Mouse (Mus musculus) small intestine, adult 2 months (tissue): Measurements from ENCODE around the gene Mgat4d. TPM values are rescaled to one million over a fixed set of nuclear protein-coding genes. Genes with fewer than 3 reads are reported as not detected.

Experiments used
- H3K27ac ChIP-seq: fragments of 200-500 bp; 2 replicates; pipeline ENCODE4 v1.5.1; 2012; ENCODE audit warnings: low read depth, low read length, control low read depth, inconsistent platforms; ENCODE audit not compliant: insufficient read depth
- H3K27me3 ChIP-seq: fragments of 200-500 bp; 2 replicates; pipeline ENCODE4 v1.6.1; 2012; ENCODE audit warnings: mild to moderate bottlenecking, moderate library complexity, low read length, inconsistent platforms; ENCODE audit not compliant: control insufficient read depth, insufficient read depth
- H3K36me3 ChIP-seq: fragments of 200-500 bp; 2 replicates; pipeline ENCODE4 v1.6.1; 2012; ENCODE audit warnings: mild to moderate bottlenecking, low read length, control low read depth, inconsistent platforms; ENCODE audit not compliant: control insufficient read depth, insufficient read depth
- H3K4me1 ChIP-seq: fragments of 200-500 bp; 2 replicates; pipeline ENCODE4 v1.6.1; 2012; ENCODE audit warnings: low read length, inconsistent platforms, mixed read lengths; ENCODE audit not compliant: control insufficient read depth, insufficient read depth, insufficient read length
- H3K4me3 ChIP-seq: fragments of 200-500 bp; 2 replicates; pipeline ENCODE4 v1.5.1; 2012; ENCODE audit warnings: low read depth, mild to moderate bottlenecking, control low read depth, inconsistent platforms, low read length, moderate library complexity
- CTCF ChIP-seq: fragments of 200-500 bp; IDR thresholded peaks from 2 replicates; pipeline ENCODE4 v1.5.1; 2012; ENCODE audit warnings: low read depth, mild to moderate bottlenecking, control low read depth, inconsistent platforms, low read length, moderate library complexity, mixed read lengths; ENCODE audit not compliant: insufficient replicate concordance, insufficient read length; ENCODE audit errors: extremely low read depth
- POLR2A ChIP-seq: fragments of 200-500 bp; IDR thresholded peaks from 2 replicates; pipeline ENCODE4 v1.6.1; 2012; ENCODE audit warnings: low read depth, mild to moderate bottlenecking, control low read depth, inconsistent platforms, low read length, moderate library complexity
- WGBS: fragments of 180-500 bp; shearing (Covaris S2); methylation state at CpG from one replicate; pipeline ENCODE4 v1.1.7; 2018; 5-methylcytosine and 5-hydroxymethylcytosine counted together
- polyA plus RNA-seq: library from polyadenylated mRNA; depleted of rRNA; stranded (reverse); fragments of >200 nt; gene quantifications from 2 replicates; pipeline ENCODE4 v1.2.3, GENCODE M21; 2012

Mgat4d gene
- polyA plus RNA-seq, 1 experiment: not detected

DNA sequence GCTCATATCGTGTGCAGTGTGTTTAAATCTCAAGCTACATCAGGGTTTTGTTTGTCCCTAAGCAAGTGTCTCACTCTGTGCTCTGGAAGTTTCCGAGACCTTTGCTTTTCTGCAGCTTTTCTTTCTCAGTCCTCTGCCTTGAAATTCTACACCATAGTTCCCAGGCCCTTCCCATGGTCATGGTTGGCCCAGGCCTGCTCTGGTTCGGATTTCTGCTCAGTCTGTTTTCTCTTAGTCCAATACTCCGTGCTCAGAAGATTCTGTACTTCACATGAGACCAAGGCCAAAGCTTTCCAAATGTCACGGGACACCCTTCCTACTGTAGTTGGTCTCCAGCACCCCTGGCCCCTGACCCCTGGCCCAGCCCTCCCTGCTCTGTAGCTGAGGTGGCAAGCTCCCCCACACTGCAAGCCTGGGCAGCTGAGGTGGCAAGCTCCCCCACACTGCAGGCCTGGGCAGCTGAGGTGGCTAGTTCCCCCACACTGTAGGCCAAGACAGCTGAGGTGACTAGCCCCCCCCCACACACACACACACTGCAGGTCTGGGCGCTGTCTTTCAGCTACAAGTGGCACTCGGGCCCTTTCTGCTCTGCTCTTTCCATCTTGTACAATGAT, 15.0 kb downstream of the Mgat4d start:
- H3K4me1 ChIP-seq: no peaks in the 10 kb centered on the region
- TF ChIP-seq CTCF (no peak), POLR2A (no peak)
- H3K4me3 ChIP-seq: no peak overlapping the region
- no peaks in the 10 kb centered on the region for H3K27me3 ChIP-seq
- WGBS: 70% methylated on average over 7 of the region's 7 CpGs
- H3K27ac ChIP-seq: no peak overlapping the region
- no peaks in the 10 kb centered on the region for H3K36me3 ChIP-seq

DNA sequence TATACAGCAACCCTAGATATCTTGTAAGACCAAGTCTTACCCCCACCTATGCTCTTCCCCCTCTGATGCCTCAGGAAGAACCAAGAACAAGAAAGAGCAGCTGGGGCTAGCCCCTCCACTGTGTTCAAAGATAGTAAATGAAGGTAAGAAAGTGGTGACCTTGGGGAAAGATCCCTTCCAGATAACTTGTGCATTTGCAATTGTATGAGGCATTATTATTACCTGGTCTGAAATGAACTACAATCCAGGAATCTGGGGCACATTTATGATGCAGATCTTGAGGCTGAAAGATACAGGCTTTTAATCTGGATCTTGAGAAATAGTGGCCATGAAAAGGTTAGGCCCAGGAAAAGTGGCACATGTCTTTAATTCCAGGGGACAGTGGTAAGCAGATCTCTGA, 29.0 kb downstream of the Mgat4d start:
- 0 out of 2 replicates have a peak, but pooled peaks cover 3% of the 10 kb centered on the region for H3K27me3 ChIP-seq
- TF ChIP-seq POLR2A (no peak), CTCF (no peak)
- no peak overlapping the region for H3K27ac ChIP-seq
- no peak overlapping the region for H3K4me3 ChIP-seq
- no peaks in the 10 kb centered on the region for H3K36me3 ChIP-seq
- no peaks in the 10 kb centered on the region for H3K4me1 ChIP-seq

DNA sequence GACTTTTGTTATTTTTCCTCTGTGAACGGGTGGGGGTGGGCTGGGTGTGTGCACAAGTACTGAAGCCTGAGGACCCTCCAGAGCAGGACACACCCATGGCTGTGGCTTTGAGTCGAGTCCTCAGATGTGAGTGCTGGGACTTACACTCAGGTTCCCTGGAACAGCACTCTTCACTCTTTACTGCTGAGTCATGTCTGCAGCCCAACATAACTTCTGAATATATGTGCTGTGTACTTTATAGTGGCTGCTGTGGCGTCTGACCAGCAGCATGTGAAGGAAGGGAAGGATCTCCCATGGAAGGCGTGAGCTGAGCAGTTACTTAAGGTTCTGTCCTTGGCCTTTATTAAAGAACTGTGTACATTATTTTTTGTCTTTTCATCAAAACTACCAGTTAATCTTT, 31.9 kb downstream of the Mgat4d start:
- Histone ChIP-seq H3K36me3 (no peaks in the 10 kb centered on the region), H3K27ac (no peak overlapping the region), H3K4me1 (no peaks in the 10 kb centered on the region), H3K4me3 (no peak overlapping the region), H3K27me3 (peaks cover 5% of the 10 kb centered on the region; the same call in 1 of the 2 replicates)
- WGBS: 35% methylated on average over 4 of the region's 4 CpGs
- TF ChIP-seq POLR2A: no peak
- TF ChIP-seq CTCF: no peak

DNA sequence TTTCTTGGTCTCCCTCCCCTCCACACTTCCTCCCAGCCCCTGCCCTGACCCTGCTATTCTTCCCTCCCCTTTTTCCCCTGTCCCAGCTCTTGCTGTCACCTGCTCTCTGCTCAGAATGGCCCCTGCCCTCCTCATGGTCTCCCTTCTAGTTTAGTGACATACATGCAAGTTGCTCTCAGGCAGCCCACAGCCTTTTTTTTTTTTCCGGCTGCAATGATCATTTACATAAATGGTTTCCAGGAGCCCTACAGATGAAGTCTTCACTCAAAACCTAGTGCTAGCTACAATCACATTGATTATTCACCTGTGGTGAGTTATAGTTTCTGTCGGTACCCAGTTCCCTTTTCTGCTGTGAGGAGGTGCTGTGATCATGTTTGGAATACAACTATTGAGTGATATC, 32.7 kb downstream of the Mgat4d start:
- Histone ChIP-seq H3K4me3 (no peak overlapping the region), H3K27ac (no peak overlapping the region), H3K4me1 (no peaks in the 10 kb centered on the region), H3K27me3 (peaks cover 5% of the 10 kb centered on the region; the same call in 1 of the 2 replicates), H3K36me3 (no peaks in the 10 kb centered on the region)
- TF ChIP-seq CTCF: no peak
- no peak for TF ChIP-seq POLR2A
- 81% methylated on average over 2 of the region's 2 CpGs for WGBS

DNA sequence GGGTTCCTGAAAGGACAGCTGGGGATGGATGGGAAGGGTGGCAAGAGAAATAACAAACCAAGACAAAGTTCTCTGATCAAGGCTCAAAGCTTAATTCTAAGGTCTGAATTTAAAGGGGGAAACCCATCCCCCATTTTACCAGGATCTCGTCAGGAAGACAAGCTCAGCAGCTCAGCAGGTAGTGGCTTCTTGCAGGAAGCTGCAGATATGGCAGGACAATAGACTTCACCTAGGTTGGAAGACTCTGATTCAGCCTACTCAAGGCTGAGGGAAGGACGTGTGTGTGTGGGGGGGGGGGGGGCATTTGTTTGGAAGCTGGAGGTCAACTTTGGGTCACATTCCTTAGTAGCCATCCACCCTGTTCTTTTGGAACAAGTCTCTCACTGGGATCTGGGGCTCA, 34.6 kb downstream of the Mgat4d start:
- no peak overlapping the region for H3K4me3 ChIP-seq
- 27% methylated on average over 2 of the region's 2 CpGs for WGBS
- no peaks in the 10 kb centered on the region for H3K4me1 ChIP-seq
- TF ChIP-seq CTCF: no peak
- H3K27ac ChIP-seq: no peak overlapping the region
- no peaks in the 10 kb centered on the region for H3K36me3 ChIP-seq
- H3K27me3 ChIP-seq: peaks cover 2% of the 10 kb centered on the region; the same call in 1 of the 2 replicates

DNA sequence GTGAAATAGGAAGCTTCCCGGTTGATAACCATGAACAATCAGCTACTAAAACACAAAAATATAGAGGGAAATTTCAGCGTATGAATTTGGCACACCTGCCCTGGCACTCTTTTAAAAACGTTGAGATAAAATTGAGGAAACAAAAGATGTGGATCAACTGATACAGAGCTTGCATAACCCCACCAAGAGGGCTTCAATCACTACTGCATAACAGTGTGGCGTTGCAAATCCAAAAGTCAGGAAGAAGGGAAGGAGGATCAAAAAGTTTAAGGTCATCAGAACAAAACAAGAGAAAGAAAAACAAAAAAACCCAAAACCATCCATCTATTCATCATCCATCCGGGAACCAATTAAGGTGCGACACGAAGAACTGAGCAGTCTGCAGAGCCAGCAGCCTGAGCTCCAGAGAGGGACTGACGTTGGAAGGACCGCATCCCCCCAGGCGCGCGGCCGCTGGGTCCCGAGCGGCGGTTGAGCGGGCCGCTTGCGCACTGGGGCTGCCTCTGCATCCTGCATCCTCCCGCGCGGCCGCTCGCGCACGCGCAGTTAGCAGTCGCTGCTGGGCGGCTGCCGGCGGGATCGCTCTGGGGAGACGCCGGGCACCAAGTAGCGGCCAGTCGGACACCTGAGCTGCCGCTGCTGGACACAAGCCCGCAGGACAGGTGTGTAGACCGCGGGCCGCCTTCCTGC, 41.2 kb downstream of the Mgat4d start, which contains the start of gene Clgn:
Clgn (plus strand) TSS at position 552 of the 690 bp plus-strand sequence.
- Histone ChIP-seq H3K4me1 (peaks cover 9% of the 10 kb centered on the region), H3K36me3 (no peaks in the 10 kb centered on the region), H3K27ac (no peak within 1 kb of the TSS), H3K4me3 (peak within 1 kb of the TSS; percentile 45), H3K27me3 (peaks cover 12% of the 10 kb centered on the region)
- WGBS: 4% methylated on average over 41 of the region's 41 CpGs
- TF ChIP-seq CTCF (no peak), POLR2A (no peak)

DNA sequence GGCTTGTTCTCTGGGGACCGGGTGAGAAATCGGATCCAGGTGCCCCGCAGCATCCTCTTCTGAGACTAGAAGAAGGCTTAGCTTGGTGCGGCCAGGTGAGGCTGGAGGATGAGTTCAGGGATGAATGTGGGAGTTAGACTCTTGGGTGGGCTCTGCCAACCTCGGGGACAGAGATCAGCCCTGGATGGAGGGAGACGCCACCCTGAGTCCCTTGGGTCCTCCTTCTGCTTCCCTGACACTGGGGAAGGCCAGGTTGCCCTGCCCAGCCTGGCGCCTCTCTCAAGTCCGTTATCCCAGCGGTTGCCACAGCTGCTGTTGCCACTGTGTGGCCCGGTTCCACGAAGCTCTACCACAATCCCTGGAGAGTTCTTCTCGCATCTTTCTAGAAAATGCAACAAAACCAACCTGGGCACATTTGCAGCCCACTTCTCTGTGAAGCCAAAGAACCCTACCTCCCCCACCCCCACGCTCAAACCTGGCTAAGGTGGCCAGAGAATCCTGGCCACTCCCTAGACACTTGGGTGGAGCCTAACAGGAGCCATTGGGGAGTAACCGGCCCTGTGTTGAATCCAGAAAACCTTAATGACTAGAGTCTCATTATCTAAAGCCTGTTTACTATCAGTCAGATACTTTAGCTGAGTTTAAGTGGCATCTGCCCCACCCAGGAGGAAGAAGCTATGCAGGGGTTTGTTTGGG, 41.9 kb downstream of the Mgat4d start:
- peak overlapping the region; percentile 45 for H3K4me3 ChIP-seq
- H3K27ac ChIP-seq: no peak overlapping the region
- peaks cover 12% of the 10 kb centered on the region for H3K27me3 ChIP-seq
- TF ChIP-seq CTCF (no peak), POLR2A (no peak)
- H3K36me3 ChIP-seq: no peaks in the 10 kb centered on the region
- peaks cover 9% of the 10 kb centered on the region for H3K4me1 ChIP-seq
- WGBS: 11% methylated on average over 14 of the region's 14 CpGs
